ENCODE assay signal across 8 mouse cellular contexts in the genomic region with DNA sequence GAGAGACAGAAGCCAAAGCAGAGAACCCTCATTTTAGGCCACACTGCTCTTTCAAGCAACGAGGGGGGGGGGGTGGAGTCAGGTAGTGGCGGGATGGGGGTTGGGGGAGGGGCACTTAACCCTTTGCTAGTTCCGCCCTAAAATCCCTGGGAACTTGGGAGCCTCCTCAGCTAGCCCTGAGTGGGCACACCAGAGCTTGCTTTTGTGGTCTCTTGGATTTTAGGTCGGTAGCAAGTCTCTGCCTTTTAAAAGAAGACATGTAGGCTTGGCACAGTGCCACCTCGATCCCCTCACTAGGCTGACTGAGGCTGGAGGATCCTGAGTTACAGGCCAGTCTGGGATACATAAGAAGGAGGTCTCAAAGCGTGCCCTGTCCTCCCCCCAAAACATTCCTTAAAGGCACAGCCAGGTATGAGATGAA. TPM values are rescaled to one million over a fixed set of nuclear protein-coding genes. Genes with fewer than 3 reads are reported as not detected.
DNase-seq lines count a peak whose midpoint lies in the region; ATAC-seq and TF ChIP-seq lines count a peak whose summit lies in the region.

No protein-coding gene starts in this region.

- no peaks in the 10 kb centered on the region for H3K36me3 ChIP-seq in forebrain, postnatal 0 days (ENCODE audit: insufficient read depth)
- H3K36me3 ChIP-seq in kidney, embryonic 15.5 days, result no peaks in the 10 kb centered on the region
- H3K36me3 ChIP-seq in midbrain, embryonic 15.5 days (replicated peaks), result no peaks in the 10 kb centered on the region

- 0 out of 2 replicates have a peak overlapping the region, but pooled peaks have one; percentile 62 for H3K4me2 ChIP-seq in forebrain, postnatal 0 days (ENCODE audit: low read depth)
- peak overlapping the region; percentile 60 for H3K4me2 ChIP-seq in kidney, embryonic 15.5 days
- H3K4me2 ChIP-seq in midbrain, embryonic 15.5 days, result peak overlapping the region; percentile 59

- DNase-seq in frontal cortex, postnatal 10 days (ENCODE audit: low spot score in 2 of 2), result peak; percentile 27 to 36
- DNase-seq in frontal cortex, postnatal 36 days (ENCODE audit: low spot score in 2 of 2), result no peak
- DNase-seq in brain, embryonic 14.5 days (ENCODE audit: low read depth), result peak; percentile 56
- DNase-seq in forebrain, postnatal 0 days, result peak; percentile 29
- no peak for DNase-seq in c-Kit-positive CD71-positive TER-119-positive erythroid progenitor cells, embryonic 14.5 days (ENCODE audit: low spot score)
- no peak for DNase-seq in gastrocnemius, postnatal 25 days

- H3K9me3 ChIP-seq in forebrain, postnatal 0 days (ENCODE audit: low read length), result 0 out of 2 replicates have a peak, but pooled peaks cover 4% of the 10 kb centered on the region
- H3K9me3 ChIP-seq in kidney, embryonic 15.5 days (replicated peaks), result no peaks in the 10 kb centered on the region
- H3K9me3 ChIP-seq in midbrain, embryonic 15.5 days, result no peaks in the 10 kb centered on the region

- H3K27me3 ChIP-seq in forebrain, postnatal 0 days (ENCODE audit: insufficient read depth, low read length), result no peaks in the 10 kb centered on the region
- H3K27me3 ChIP-seq in kidney, embryonic 15.5 days, result no peaks in the 10 kb centered on the region
- no peaks in the 10 kb centered on the region for H3K27me3 ChIP-seq in midbrain, embryonic 15.5 days (replicated peaks)

- H3K4me3 ChIP-seq in forebrain, postnatal 0 days (ENCODE audit: low read depth, low read length), result no peak overlapping the region
- peak overlapping the region; percentile 9 for H3K4me3 ChIP-seq in kidney, embryonic 15.5 days (replicated peaks)
- no peak overlapping the region for H3K4me3 ChIP-seq in midbrain, embryonic 15.5 days

- no peak for ATAC-seq in forebrain, postnatal 0 days
- no peak for ATAC-seq in kidney, embryonic 15.5 days (replicated peaks; ENCODE audit: low FRiP score)
- ATAC-seq in midbrain, embryonic 15.5 days (replicated peaks), result no peak

- peaks cover 17% of the 10 kb centered on the region for H3K4me1 ChIP-seq in forebrain, postnatal 0 days (ENCODE audit: insufficient read depth)
- H3K4me1 ChIP-seq in kidney, embryonic 15.5 days, result peaks cover 61% of the 10 kb centered on the region
- peaks cover 52% of the 10 kb centered on the region for H3K4me1 ChIP-seq in midbrain, embryonic 15.5 days

- TF ChIP-seq POLR2A in brain, embryonic 14.5 days (IDR thresholded peaks at IDR 0.05; ENCODE audit: borderline replicate concordance, extremely low read depth, insufficient read depth, insufficient read length, poor library complexity, severe bottlenecking), result no peak

- H3K9ac ChIP-seq in forebrain, postnatal 0 days, result peak overlapping the region; percentile 53; the same call in 1 of the 2 replicates
- H3K9ac ChIP-seq in kidney, embryonic 15.5 days, result 0 out of 2 replicates have a peak overlapping the region, but pooled peaks have one; percentile 19
- H3K9ac ChIP-seq in midbrain, embryonic 15.5 days, result 0 out of 2 replicates have a peak overlapping the region, but pooled peaks have one; percentile 10

- no peak for TF ChIP-seq CTCF in brain, embryonic 14.5 days (IDR thresholded peaks at IDR 0.05; ENCODE audit: borderline replicate concordance, extremely low read depth, insufficient read depth, insufficient read length)
- TF ChIP-seq CTCF in forebrain, postnatal 0 days (IDR thresholded peaks at IDR 0.05; ENCODE audit: low read depth), result no peak

- 22% methylated on average over 6 of the region's 6 CpGs for WGBS in forebrain, postnatal 0 days
- 14% methylated on average over 6 of the region's 6 CpGs for WGBS in kidney, embryonic 15.5 days
- 9% methylated on average over 6 of the region's 6 CpGs for WGBS in midbrain, embryonic 15.5 days

- peak overlapping the region; percentile 80; the same call in 1 of the 2 replicates for H3K27ac ChIP-seq in forebrain, postnatal 0 days (ENCODE audit: low read depth, low read length)
- H3K27ac ChIP-seq in kidney, embryonic 15.5 days, result peak overlapping the region; percentile 98
- peak overlapping the region; percentile 90 for H3K27ac ChIP-seq in midbrain, embryonic 15.5 days

RNA-seq across cellular contexts. Expression of gene Maml3, which starts 59.6 kb away (rescaled TPM):
- 5.5 and 12.7 TPM in 2 replicates for polyA plus RNA-seq in brain, embryonic 14.5 days (2012; rRNA removed)
- 8.4 and 14.9 TPM in 2 replicates for total RNA-seq in forebrain, postnatal 0 days (2014; rRNA removed)
- polyA plus RNA-seq in forebrain, postnatal 0 days (2015; fragmentation: Nextera tagmentation; extraction: Ambion mirVana), result 1.8 and 3.1 TPM in 2 replicates
- 6.2 and 7.8 TPM in 2 replicates for polyA plus RNA-seq in kidney, embryonic 15.5 days (2015; fragmentation: Nextera tagmentation; extraction: Ambion mirVana)
- 7.7 and 8.6 TPM in 2 replicates for polyA plus RNA-seq in midbrain, embryonic 15.5 days (2015; fragmentation: Nextera tagmentation; extraction: Ambion mirVana)
- total RNA-seq in gastrocnemius, postnatal 25 days (2021), result 1 to 10 TPM; 2.4 to 2.5 TPM

Comparison
In these comparisons a context has a peak if more than half of its experiments do, and no peak if none do; other contexts are left out.
1. DNase-seq: peak in frontal cortex, postnatal 10 days (2 of 2), brain, embryonic 14.5 days (single experiment) and forebrain, postnatal 0 days (single experiment); none in frontal cortex, postnatal 36 days (0 of 2), c-Kit-positive CD71-positive TER-119-positive erythroid progenitor cells, embryonic 14.5 days (single experiment) and gastrocnemius, postnatal 25 days (single experiment).
2. Peak in every context shown above with its lines, with median percentiles within 50 percentile points of each other: H3K27ac ChIP-seq, H3K4me2 ChIP-seq and H3K9ac ChIP-seq.